Mouse (Mus musculus): ENCODE results near the gene Gm9745.
"Not testable (repeated sequence)": the region's sequence is repeated elsewhere in the genome, so short reads cannot be mapped to it uniquely, and the experiment has no call there.

Gm9745 gene

DNA sequence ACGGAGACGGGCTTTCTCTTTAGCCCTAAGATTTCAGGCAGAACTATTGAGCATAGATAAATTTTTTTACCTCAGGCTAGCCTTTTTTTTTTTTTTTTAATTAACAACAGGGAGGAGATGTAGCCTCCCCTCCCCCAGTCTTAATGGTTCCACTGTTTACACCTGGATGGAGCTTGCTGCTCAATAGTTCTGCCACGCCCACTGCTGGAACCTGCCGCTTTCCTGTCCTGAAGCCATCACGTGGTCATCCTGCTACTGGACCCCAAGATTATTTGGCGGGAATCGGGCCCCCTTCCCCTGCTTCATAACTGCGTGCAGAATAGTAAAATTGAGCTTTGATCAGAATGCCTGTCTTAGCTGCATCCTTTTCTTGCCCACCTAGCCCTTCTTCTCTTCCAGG lies 34.1 kb downstream of the Gm9745 start:
- not testable (repeated sequence) for DNase-seq (ENCODE audit: extremely low read depth, low read depth, low spot score)

DNA sequence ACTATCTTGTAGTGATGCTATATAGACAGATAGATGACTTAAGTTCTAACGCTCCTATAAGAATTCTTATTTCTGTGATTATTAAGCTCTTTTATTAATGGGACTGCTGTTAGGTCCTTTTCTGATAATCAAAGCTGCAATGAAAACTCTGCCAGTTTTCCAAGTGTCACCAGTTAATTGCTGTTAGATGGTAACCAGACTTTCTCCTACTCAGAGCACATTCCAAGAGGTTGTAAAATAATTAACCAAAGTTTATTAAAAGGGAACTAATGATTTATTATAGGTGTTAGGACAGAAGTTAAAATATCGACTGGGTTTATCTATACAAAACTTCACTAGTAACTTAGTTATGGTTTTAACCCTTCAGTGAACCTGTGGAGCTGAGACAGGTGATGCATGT lies 42.0 kb downstream of the Gm9745 start:
- not testable (repeated sequence) for DNase-seq (ENCODE audit: extremely low read depth, low read depth, low spot score)

Data from fat pad, adult 2 months (tissue).